Mouse (Mus musculus) 3134 (cell line): Measurements from ENCODE around the gene Mad2l1.

ENCODE experiments used
- DNase-seq: peaks from one replicate; pipeline ENCODE4 v3.0.0-alpha.2; 2011; ENCODE audit warnings: low spot score; ENCODE audit not compliant: insufficient read length; ENCODE audit errors: extremely low read depth

Gene Mad2l1

DNA sequence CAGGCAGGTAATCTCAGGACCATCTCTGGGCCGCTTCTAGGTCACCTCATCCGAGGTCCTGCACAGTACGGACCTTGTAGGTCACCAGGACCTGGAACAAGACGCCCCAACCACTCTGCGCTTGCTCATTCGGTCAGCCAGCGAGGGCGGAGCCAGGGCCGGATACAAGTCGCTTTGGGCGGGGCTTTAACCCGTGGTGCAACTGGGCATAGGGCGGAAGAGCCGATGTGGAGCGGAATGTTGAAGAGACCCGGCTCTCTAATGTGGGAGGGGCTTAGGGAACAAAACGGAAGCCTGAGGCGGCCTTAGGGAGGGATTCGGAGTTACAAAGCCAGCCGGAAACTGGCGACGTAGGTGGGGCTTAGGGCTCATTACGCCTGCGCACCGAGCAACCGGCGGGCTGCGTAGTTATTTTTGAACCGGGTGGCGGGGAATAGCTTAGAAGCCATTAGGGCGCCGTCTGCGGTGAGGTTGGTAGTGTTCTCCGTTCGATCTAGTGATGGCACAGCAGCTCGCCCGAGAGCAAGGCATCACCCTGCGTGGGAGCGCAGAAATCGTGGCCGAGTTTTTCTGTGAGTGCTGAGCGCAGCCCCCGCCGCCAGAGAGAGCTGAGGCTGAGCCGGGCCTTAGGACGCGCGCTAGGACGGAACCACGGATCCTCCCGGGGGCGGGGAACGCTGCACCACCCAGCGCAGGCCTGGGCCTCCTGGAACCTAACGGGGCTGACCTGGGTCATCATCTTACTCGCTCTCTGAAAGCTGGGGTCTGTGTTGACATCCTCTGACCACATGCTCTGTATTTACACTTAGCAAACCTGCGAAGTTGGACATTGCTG, at the start of gene Mad2l1:
TSS of gene Mad2l1 (plus strand) at position 363 of the 835 bp plus-strand sequence.
- peak; percentile 99 for DNase-seq

- DNase-seq: no peak
These were observed 41.5 kb upstream of the Mad2l1 start for GRCm38 (mm10) chr6:66493685-66494084.

GRCm38 (mm10) chr6:66516368-66516767, 18.8 kb upstream of the Mad2l1 start:
- DNase-seq: no peak

- DNase-seq: no peak
These were observed 6.8 kb upstream of the Mad2l1 start for GRCm38 (mm10) chr6:66528386-66528785.

DNA sequence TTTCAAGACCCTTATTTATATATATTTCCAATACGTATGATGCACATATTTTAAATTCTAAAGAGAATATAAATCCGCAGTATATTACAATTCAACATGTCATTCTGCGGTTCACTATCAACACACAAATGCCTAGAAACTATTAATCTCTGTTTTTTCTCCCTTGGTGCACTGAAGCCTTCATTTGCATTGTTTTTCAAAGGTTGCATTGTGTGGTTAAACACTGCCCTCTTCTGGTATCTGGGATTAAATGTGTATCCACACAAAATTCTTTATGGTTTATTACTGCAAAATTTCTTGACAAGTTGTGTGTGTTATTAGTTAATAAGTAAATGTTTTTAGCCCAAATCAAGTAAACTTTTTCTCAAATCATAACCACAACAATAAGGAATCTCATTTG, 1.9 kb upstream of the Mad2l1 start:
- peak; percentile 46 for DNase-seq

DNA sequence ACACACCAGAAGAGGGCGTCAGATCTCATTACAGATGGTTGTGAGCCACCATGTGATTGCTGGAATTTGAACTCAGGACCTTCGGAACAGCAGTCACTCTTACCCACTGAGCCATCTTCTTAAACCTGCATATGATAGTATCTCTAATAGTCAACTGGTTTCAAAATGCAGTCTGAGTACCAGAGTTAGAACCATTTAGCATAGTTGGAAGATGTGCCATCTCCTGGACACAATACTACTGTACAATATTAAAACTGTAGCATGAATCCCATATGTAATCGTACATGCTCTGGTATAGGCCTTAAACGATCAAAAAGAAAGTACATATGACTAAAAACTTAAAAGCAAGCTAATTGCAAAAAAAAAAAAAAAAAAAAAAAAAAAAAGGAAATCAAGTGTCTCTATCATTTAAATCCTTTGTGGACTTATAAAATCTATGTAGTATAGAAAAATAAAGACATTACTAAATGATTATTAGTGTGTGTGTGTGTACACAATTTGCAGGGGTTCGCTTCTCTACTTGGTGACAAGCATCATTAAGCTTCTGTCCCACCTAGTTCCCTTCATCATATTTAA, 736 bp upstream of the Mad2l1 start:
- peak; percentile 52 for DNase-seq

- DNase-seq: no peak
These were observed 776 bp downstream of the Mad2l1 start for GRCm38 (mm10) chr6:66535966-66536365.

- DNase-seq: no peak
These were observed 24.8 kb downstream of the Mad2l1 start, which contains the start of gene Vmn1r32 for GRCm38 (mm10) chr6:66559996-66560395. Gene Vmn1r32, minus strand, starts transcription at chr6:66560096.

DNA sequence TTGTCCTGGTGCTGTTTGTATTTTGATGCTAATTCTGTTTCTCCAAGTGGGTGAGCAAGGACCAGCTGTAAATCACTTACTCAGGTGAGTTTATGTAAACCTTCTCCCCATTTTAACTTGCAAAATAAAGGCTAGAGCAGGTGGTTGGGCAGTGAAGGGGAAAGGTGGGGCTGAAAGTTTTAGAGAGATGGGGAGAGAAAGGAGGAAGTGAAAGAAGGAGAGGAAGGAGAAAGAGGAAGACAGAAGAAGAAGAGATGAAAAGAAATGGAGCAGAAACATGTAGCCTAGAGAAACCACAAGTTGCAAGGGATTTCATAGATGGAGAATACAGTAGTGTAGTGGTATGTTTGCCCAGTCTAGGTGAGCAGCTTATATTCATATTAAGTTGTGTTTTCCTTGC, 60.6 kb downstream of the Mad2l1 start:
- DNase-seq: no peak
